Mouse (Mus musculus): Measurements from ENCODE around the gene Lmo1. TPM values are rescaled to one million over a fixed set of nuclear protein-coding genes. Genes with fewer than 3 reads are reported as not detected.

Gene Lmo1
- polyA plus RNA-seq, 1 experiment from 2014 or later: 2.6 TPM

DNA sequence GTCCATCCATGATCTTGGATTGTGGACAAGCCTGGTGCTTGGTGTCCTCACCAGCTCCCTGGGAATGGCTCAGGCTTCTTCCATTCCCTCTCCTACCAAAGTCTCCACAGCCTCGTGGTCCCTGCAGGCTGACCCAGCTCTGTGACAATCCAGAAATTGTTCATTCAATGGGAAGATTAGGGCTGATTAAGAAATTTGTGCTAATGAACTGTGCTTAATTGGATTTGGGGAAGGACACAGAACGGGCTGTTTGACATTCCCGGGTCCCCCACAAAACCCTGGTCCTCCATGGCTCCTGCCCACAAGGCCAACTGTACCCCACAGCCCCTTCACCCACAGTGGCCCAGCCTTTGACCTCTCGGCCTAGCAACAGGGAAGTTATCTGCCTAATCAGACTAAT lies 32.8 kb upstream of the Lmo1 start:
- Histone ChIP-seq H3K4me2 (ENCODE audit: low read length) (no peak overlapping the region), H3K9ac (ENCODE audit: low read length) (no peak overlapping the region), H3K27ac (replicated peaks in 1 of 2; ENCODE audit: control insufficient read depth in 1 of 2, insufficient read depth in 1 of 2, low read depth in 2 of 2, low read length in 2 of 2) (no peak overlapping the region), H3K36me3 (ENCODE audit: control insufficient read depth, insufficient read depth, low read length) (no peaks in the 10 kb centered on the region), H3K4me1 (ENCODE audit: control insufficient read depth in 2 of 2, insufficient read depth in 2 of 2, low read length in 2 of 2) (no peaks in the 10 kb centered on the region), H3K4me3 (ENCODE audit: control insufficient read depth in 1 of 2, insufficient read depth in 1 of 2, low read depth in 1 of 2, low read length in 2 of 2) (no peak overlapping the region), H3K27me3 (ENCODE audit: control insufficient read depth, insufficient read depth, low read length) (no peaks in the 10 kb centered on the region), H3K9me3 (ENCODE audit: control insufficient read depth, low read length) (no peaks in the 10 kb centered on the region)
- no peak for ATAC-seq (ENCODE audit: insufficient number of reproducible peaks, insufficient read depth, low FRiP score, low read depth)
- WGBS: 77% methylated on average over 4 of the region's 4 CpGs

GRCm38 (mm10) chr7:109206358-109206757 lies 31.4 kb upstream of the Lmo1 start:
- H3K4me3 ChIP-seq (ENCODE audit: control insufficient read depth in 1 of 2, insufficient read depth in 1 of 2, low read depth in 1 of 2, low read length in 2 of 2): no peak overlapping the region
- no peak overlapping the region for H3K4me2 ChIP-seq (ENCODE audit: low read length)
- 44% methylated on average over 2 of the region's 2 CpGs for WGBS
- H3K27me3 ChIP-seq (ENCODE audit: control insufficient read depth, insufficient read depth, low read length): no peaks in the 10 kb centered on the region
- H3K36me3 ChIP-seq (ENCODE audit: control insufficient read depth, insufficient read depth, low read length): no peaks in the 10 kb centered on the region
- H3K27ac ChIP-seq (replicated peaks in 1 of 2; ENCODE audit: control insufficient read depth in 1 of 2, insufficient read depth in 1 of 2, low read depth in 2 of 2, low read length in 2 of 2): no peak overlapping the region
- no peaks in the 10 kb centered on the region for H3K4me1 ChIP-seq (ENCODE audit: control insufficient read depth in 2 of 2, insufficient read depth in 2 of 2, low read length in 2 of 2)
- no peaks in the 10 kb centered on the region for H3K9me3 ChIP-seq (ENCODE audit: control insufficient read depth, low read length)
- no peak for ATAC-seq (ENCODE audit: insufficient number of reproducible peaks, insufficient read depth, low FRiP score, low read depth)
- no peak overlapping the region for H3K9ac ChIP-seq (ENCODE audit: low read length)

- H3K4me1 ChIP-seq (ENCODE audit: control insufficient read depth in 2 of 2, insufficient read depth in 2 of 2, low read length in 2 of 2): no peaks in the 10 kb centered on the region
- ATAC-seq (ENCODE audit: insufficient number of reproducible peaks, insufficient read depth, low FRiP score, low read depth): no peak
- 66% methylated on average over 3 of the region's 3 CpGs for WGBS
These were observed 28.1 kb upstream of the Lmo1 start for GRCm38 (mm10) chr7:109203140-109203539.

DNA sequence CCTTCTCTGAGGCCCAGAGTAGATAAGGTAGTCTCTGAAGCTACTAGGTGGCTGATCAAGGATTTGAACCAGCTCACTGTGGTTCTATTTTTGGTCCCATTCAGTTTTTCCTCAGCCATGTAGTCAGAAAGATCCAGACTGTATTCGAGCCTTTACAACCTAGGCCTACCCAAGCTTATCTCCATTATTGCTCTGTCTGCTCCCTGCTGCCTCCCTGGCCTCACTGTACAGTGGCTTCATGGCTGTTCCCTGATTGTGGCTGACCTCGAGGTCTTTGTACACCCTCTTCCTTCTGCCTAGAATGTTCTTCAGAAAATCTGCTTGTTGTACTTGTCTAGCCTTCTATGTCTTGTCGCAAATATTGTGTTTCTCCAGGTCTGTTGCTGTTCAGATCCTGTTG lies 25.6 kb upstream of the Lmo1 start:
- no peak overlapping the region for H3K4me3 ChIP-seq (ENCODE audit: control insufficient read depth in 1 of 2, insufficient read depth in 1 of 2, low read depth in 1 of 2, low read length in 2 of 2)
- H3K4me1 ChIP-seq (ENCODE audit: control insufficient read depth in 2 of 2, insufficient read depth in 2 of 2, low read length in 2 of 2): no peaks in the 10 kb centered on the region
- no peak overlapping the region for H3K27ac ChIP-seq (replicated peaks in 1 of 2; ENCODE audit: control insufficient read depth in 1 of 2, insufficient read depth in 1 of 2, low read depth in 2 of 2, low read length in 2 of 2)
- no peak overlapping the region for H3K4me2 ChIP-seq (ENCODE audit: low read length)
- 61% methylated on average over 3 of the region's 3 CpGs for WGBS
- H3K9ac ChIP-seq (ENCODE audit: low read length): no peak overlapping the region
- no peaks in the 10 kb centered on the region for H3K9me3 ChIP-seq (ENCODE audit: control insufficient read depth, low read length)
- H3K27me3 ChIP-seq (ENCODE audit: control insufficient read depth, insufficient read depth, low read length): no peaks in the 10 kb centered on the region
- H3K36me3 ChIP-seq (ENCODE audit: control insufficient read depth, insufficient read depth, low read length): no peaks in the 10 kb centered on the region
- ATAC-seq (ENCODE audit: insufficient number of reproducible peaks, insufficient read depth, low FRiP score, low read depth): no peak

More at GRCm38 (mm10) chr7:109203140-109203539, 28.1 kb upstream of the Lmo1 start:
- Histone ChIP-seq H3K27me3 (ENCODE audit: control insufficient read depth, insufficient read depth, low read length) (no peaks in the 10 kb centered on the region), H3K27ac (replicated peaks in 1 of 2; ENCODE audit: control insufficient read depth in 1 of 2, insufficient read depth in 1 of 2, low read depth in 2 of 2, low read length in 2 of 2) (no peak overlapping the region), H3K4me2 (ENCODE audit: low read length) (no peak overlapping the region), H3K36me3 (ENCODE audit: control insufficient read depth, insufficient read depth, low read length) (no peaks in the 10 kb centered on the region), H3K9me3 (ENCODE audit: control insufficient read depth, low read length) (no peaks in the 10 kb centered on the region), H3K4me3 (ENCODE audit: control insufficient read depth in 1 of 2, insufficient read depth in 1 of 2, low read depth in 1 of 2, low read length in 2 of 2) (no peak overlapping the region), H3K9ac (ENCODE audit: low read length) (no peak overlapping the region)

GRCm38 (mm10) chr7:109197161-109197650 lies 22.2 kb upstream of the Lmo1 start:
- Histone ChIP-seq H3K36me3 (ENCODE audit: control insufficient read depth, insufficient read depth, low read length) (no peaks in the 10 kb centered on the region), H3K27ac (replicated peaks in 1 of 2; ENCODE audit: control insufficient read depth in 1 of 2, insufficient read depth in 1 of 2, low read depth in 2 of 2, low read length in 2 of 2) (no peak overlapping the region), H3K27me3 (ENCODE audit: control insufficient read depth, insufficient read depth, low read length) (no peaks in the 10 kb centered on the region), H3K4me1 (ENCODE audit: control insufficient read depth in 2 of 2, insufficient read depth in 2 of 2, low read length in 2 of 2) (peaks cover 0 to 2% of the 10 kb centered on the region in 2 experiments; a peak in 3 of 4 replicates), H3K4me3 (ENCODE audit: control insufficient read depth in 1 of 2, insufficient read depth in 1 of 2, low read depth in 1 of 2, low read length in 2 of 2) (no peak overlapping the region), H3K9me3 (ENCODE audit: control insufficient read depth, low read length) (no peaks in the 10 kb centered on the region), H3K9ac (ENCODE audit: low read length) (no peak overlapping the region), H3K4me2 (ENCODE audit: low read length) (no peak overlapping the region)
- 69% methylated on average over 3 of the region's 3 CpGs for WGBS
- ATAC-seq (ENCODE audit: insufficient number of reproducible peaks, insufficient read depth, low FRiP score, low read depth): no peak

DNA sequence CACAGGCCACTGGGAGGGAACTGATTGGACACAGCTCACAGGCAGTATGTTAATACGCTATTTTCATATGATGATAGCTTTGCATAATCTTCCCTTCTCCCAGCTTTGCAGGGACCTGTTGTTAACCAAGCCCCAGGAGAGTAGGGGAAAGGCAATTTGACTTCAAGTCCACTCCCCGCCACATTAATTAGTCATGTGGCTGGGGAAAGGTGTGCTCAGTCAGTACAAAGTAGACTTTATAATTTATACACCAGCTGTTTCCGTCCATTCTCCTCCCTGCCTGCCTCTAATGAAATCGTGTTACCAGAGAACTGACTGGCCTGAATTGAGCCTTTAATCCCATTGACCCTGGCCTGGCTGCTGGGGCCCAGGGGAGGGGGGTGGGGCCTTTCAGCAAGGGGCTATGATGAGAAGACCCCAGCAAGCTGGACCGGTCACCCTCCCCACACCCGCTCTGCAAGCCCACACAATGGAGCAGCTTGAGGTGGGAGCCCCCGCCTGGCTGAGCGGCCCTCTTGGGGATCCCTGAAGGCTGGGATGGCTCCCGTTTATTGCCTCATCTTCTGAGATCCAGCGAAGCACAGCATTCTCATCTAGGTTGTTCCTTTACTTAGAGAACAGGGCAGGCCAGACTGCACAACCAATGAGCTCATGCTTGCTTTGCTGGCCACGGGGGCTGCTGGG lies 21.5 kb upstream of the Lmo1 start:
- H3K36me3 ChIP-seq (ENCODE audit: control insufficient read depth, insufficient read depth, low read length): no peaks in the 10 kb centered on the region
- no peak overlapping the region for H3K4me2 ChIP-seq (ENCODE audit: low read length)
- no peak overlapping the region for H3K4me3 ChIP-seq (ENCODE audit: control insufficient read depth in 1 of 2, insufficient read depth in 1 of 2, low read depth in 1 of 2, low read length in 2 of 2)
- 60% methylated on average over 11 of the region's 11 CpGs for WGBS
- H3K27me3 ChIP-seq (ENCODE audit: control insufficient read depth, insufficient read depth, low read length): no peaks in the 10 kb centered on the region
- H3K4me1 ChIP-seq (ENCODE audit: control insufficient read depth in 2 of 2, insufficient read depth in 2 of 2, low read length in 2 of 2): peaks cover 7 to 8% of the 10 kb centered on the region in 2 experiments; a peak in 3 of 4 replicates
- no peak overlapping the region for H3K9ac ChIP-seq (ENCODE audit: low read length)
- no peak for ATAC-seq (ENCODE audit: insufficient number of reproducible peaks, insufficient read depth, low FRiP score, low read depth)
- H3K27ac ChIP-seq (replicated peaks in 1 of 2; ENCODE audit: control insufficient read depth in 1 of 2, insufficient read depth in 1 of 2, low read depth in 2 of 2, low read length in 2 of 2): no peak overlapping the region
- H3K9me3 ChIP-seq (ENCODE audit: control insufficient read depth, low read length): no peaks in the 10 kb centered on the region

- WGBS: 73% methylated on average over 6 of the region's 6 CpGs
- no peak overlapping the region for H3K27ac ChIP-seq (replicated peaks in 1 of 2; ENCODE audit: control insufficient read depth in 1 of 2, insufficient read depth in 1 of 2, low read depth in 2 of 2, low read length in 2 of 2)
- H3K9ac ChIP-seq (ENCODE audit: low read length): no peak overlapping the region
- no peaks in the 10 kb centered on the region for H3K27me3 ChIP-seq (ENCODE audit: control insufficient read depth, insufficient read depth, low read length)
- no peaks in the 10 kb centered on the region for H3K36me3 ChIP-seq (ENCODE audit: control insufficient read depth, insufficient read depth, low read length)
- H3K4me2 ChIP-seq (ENCODE audit: low read length): no peak overlapping the region
- H3K4me1 ChIP-seq (ENCODE audit: control insufficient read depth in 2 of 2, insufficient read depth in 2 of 2, low read length in 2 of 2): peaks cover 10 to 12% of the 10 kb centered on the region in 2 experiments; a peak in 3 of 4 replicates
- ATAC-seq (ENCODE audit: insufficient number of reproducible peaks, insufficient read depth, low FRiP score, low read depth): no peak
- no peaks in the 10 kb centered on the region for H3K9me3 ChIP-seq (ENCODE audit: control insufficient read depth, low read length)
- no peak overlapping the region for H3K4me3 ChIP-seq (ENCODE audit: control insufficient read depth in 1 of 2, insufficient read depth in 1 of 2, low read depth in 1 of 2, low read length in 2 of 2)
These were observed 21.0 kb upstream of the Lmo1 start for GRCm38 (mm10) chr7:109195982-109196381.

DNA sequence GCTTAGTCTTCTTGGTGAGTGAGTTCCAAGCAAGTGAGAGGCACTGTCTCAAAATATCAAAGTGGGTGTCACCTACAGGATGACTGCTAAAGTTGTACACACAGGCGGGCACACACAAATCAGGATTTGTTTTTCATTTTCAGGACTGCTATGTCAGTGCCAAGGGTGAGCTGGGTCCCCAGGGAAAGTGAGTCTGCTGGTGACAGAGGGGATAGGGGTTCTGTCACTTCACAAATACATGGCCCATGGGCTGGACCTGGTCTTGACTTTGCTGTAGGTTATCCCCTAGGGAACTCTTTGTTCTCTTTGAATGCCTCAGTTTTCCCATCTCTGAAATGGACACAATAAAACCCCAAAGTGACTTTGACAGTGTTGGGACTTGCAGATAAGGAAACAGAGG lies 19.8 kb upstream of the Lmo1 start:
- Histone ChIP-seq H3K27ac (replicated peaks in 1 of 2; ENCODE audit: control insufficient read depth in 1 of 2, insufficient read depth in 1 of 2, low read depth in 2 of 2, low read length in 2 of 2) (no peak overlapping the region), H3K9ac (ENCODE audit: low read length) (no peak overlapping the region), H3K9me3 (ENCODE audit: control insufficient read depth, low read length) (no peaks in the 10 kb centered on the region), H3K27me3 (ENCODE audit: control insufficient read depth, insufficient read depth, low read length) (no peaks in the 10 kb centered on the region), H3K4me3 (ENCODE audit: control insufficient read depth in 1 of 2, insufficient read depth in 1 of 2, low read depth in 1 of 2, low read length in 2 of 2) (no peak overlapping the region), H3K4me1 (ENCODE audit: control insufficient read depth in 2 of 2, insufficient read depth in 2 of 2, low read length in 2 of 2) (peaks cover 15 to 21% of the 10 kb centered on the region in 2 experiments; a peak in 3 of 4 replicates), H3K4me2 (ENCODE audit: low read length) (no peak overlapping the region), H3K36me3 (ENCODE audit: control insufficient read depth, insufficient read depth, low read length) (no peaks in the 10 kb centered on the region)
- WGBS: 85% methylated on average over 1 of the region's 1 CpGs
- no peak for ATAC-seq (ENCODE audit: insufficient number of reproducible peaks, insufficient read depth, low FRiP score, low read depth)

All from heart, embryonic 14.5 days (tissue).